Mouse (Mus musculus) erythroblast, embryonic 14.5 days (primary cell): ENCODE measurements around the gene F13b.

ENCODE experiments used
- GATA1 ChIP-seq: IDR thresholded peaks from 2 replicates; pipeline ENCODE4 v1.6.1; 2012; ENCODE audit warnings: low read length, inconsistent platforms, mixed read lengths
- TAL1 ChIP-seq: IDR thresholded peaks from 3 replicates; pipeline ENCODE4 v1.6.1; 2012; ENCODE audit warnings: low read length, inconsistent platforms, mixed read lengths

GRCm38 (mm10) chr1:139496212-139496611 is 5.3 kb upstream of the F13b start:
- TF ChIP-seq GATA1 (no peak), TAL1 (no peak)
